Comparison of ENCODE assay signal across 22 mouse cellular contexts in genomic region chr5:89071957-89072356, GRCm38 (mm10).
DNase-seq lines count a peak whose midpoint lies in the region; ATAC-seq and TF ChIP-seq lines count a peak whose summit lies in the region.
"Had no signal": no experiment of that assay in that cellular context is flagged by ENCODE, and none has a peak within 500 bp of the region (broad histone marks: within the 10 kb centered on the region; RNA-seq: fewer than 3 reads in every experiment).

No protein-coding gene starts in this region.

- no peak for TF ChIP-seq EP300 in stomach, postnatal 0 days (optimal IDR thresholded peaks at IDR 0.05)

- H3K36me3 ChIP-seq in intestine, embryonic 15.5 days = no peaks in the 10 kb centered on the region
- no peaks in the 10 kb centered on the region for H3K36me3 ChIP-seq in intestine, postnatal 0 days (ENCODE audit: control insufficient read depth, insufficient read depth)
- H3K36me3 ChIP-seq in stomach, embryonic 14.5 days (ENCODE audit: control insufficient read depth, insufficient read depth, low read length) = no peaks in the 10 kb centered on the region
- H3K36me3 ChIP-seq in stomach, postnatal 0 days (ENCODE audit: control insufficient read depth, insufficient read depth, low read length) = no peaks in the 10 kb centered on the region
- no peaks in the 10 kb centered on the region for H3K36me3 ChIP-seq in intestine, embryonic 16.5 days (ENCODE audit: control insufficient read depth, insufficient read depth, low read length)
- no peaks in the 10 kb centered on the region for H3K36me3 ChIP-seq in stomach, embryonic 15.5 days
- H3K36me3 ChIP-seq: G1E had no signal

- H3K9me3 ChIP-seq in intestine, embryonic 15.5 days = no peaks in the 10 kb centered on the region
- no peaks in the 10 kb centered on the region for H3K9me3 ChIP-seq in intestine, postnatal 0 days (ENCODE audit: control insufficient read depth)
- no peaks in the 10 kb centered on the region for H3K9me3 ChIP-seq in stomach, embryonic 14.5 days (ENCODE audit: control insufficient read depth, low read depth, low read length)
- no peaks in the 10 kb centered on the region for H3K9me3 ChIP-seq in stomach, postnatal 0 days (ENCODE audit: control insufficient read depth, low read length)
- H3K9me3 ChIP-seq in intestine, embryonic 16.5 days (ENCODE audit: control insufficient read depth, low read length) = no peaks in the 10 kb centered on the region
- H3K9me3 ChIP-seq in stomach, embryonic 15.5 days = no peaks in the 10 kb centered on the region

- no peak overlapping the region for H3K27ac ChIP-seq in intestine, embryonic 15.5 days
- H3K27ac ChIP-seq in intestine, postnatal 0 days (ENCODE audit: low read depth, low read length) = no peak overlapping the region
- H3K27ac ChIP-seq in stomach, embryonic 14.5 days (ENCODE audit: low read length) = no peak overlapping the region
- no peak overlapping the region for H3K27ac ChIP-seq in stomach, postnatal 0 days (replicated peaks)
- H3K27ac ChIP-seq in intestine, embryonic 16.5 days (ENCODE audit: low read length) = no peak overlapping the region
- H3K27ac ChIP-seq in stomach, embryonic 15.5 days = no peak overlapping the region

- no peaks in the 10 kb centered on the region for H3K4me1 ChIP-seq in intestine, embryonic 15.5 days (replicated peaks)
- H3K4me1 ChIP-seq in intestine, postnatal 0 days (replicated peaks; ENCODE audit: control insufficient read depth, insufficient read depth, low read length) = peaks cover 3% of the 10 kb centered on the region; the same call in 1 of the 2 replicates
- no peaks in the 10 kb centered on the region for H3K4me1 ChIP-seq in stomach, embryonic 14.5 days (ENCODE audit: control insufficient read depth, insufficient read depth, low read length)
- H3K4me1 ChIP-seq in stomach, postnatal 0 days (replicated peaks; ENCODE audit: control insufficient read depth, insufficient read depth) = no peaks in the 10 kb centered on the region
- H3K4me1 ChIP-seq in intestine, embryonic 16.5 days (ENCODE audit: control insufficient read depth, insufficient read depth, low read length) = no peaks in the 10 kb centered on the region; the same call in 1 of the 2 replicates
- H3K4me1 ChIP-seq in stomach, embryonic 15.5 days = no peaks in the 10 kb centered on the region

- ATAC-seq in intestine, embryonic 15.5 days = peak; percentile 84
- no peak; the same call in 1 of the 2 replicates for ATAC-seq in intestine, postnatal 0 days
- peak; percentile 63; the same call in 1 of the 2 replicates for ATAC-seq in stomach, embryonic 14.5 days (ENCODE audit: insufficient number of reproducible peaks, insufficient read depth, low FRiP score, low read depth)
- ATAC-seq in stomach, postnatal 0 days (ENCODE audit: low FRiP score, low TSS enrichment) = no peak
- ATAC-seq in intestine, embryonic 16.5 days = peak; percentile 87
- ATAC-seq in stomach, embryonic 15.5 days (ENCODE audit: insufficient read depth, low FRiP score, low read depth) = peak; percentile 22; the same call in 1 of the 2 replicates
- ATAC-seq: activated CD4-positive, CD25-positive, alpha-beta regulatory T cell, adult 4 months; CD4-positive, CD25-positive, alpha-beta regulatory T cell, adult 4 months; Patski had no signal

- no peak overlapping the region for H3K4me2 ChIP-seq in intestine, embryonic 15.5 days (replicated peaks)
- H3K4me2 ChIP-seq in intestine, postnatal 0 days (replicated peaks; ENCODE audit: low read depth) = no peak overlapping the region
- no peak overlapping the region for H3K4me2 ChIP-seq in stomach, embryonic 14.5 days (replicated peaks; ENCODE audit: low read depth, low read length)
- no peak overlapping the region for H3K4me2 ChIP-seq in stomach, postnatal 0 days (replicated peaks; ENCODE audit: low read depth)
- H3K4me2 ChIP-seq in intestine, embryonic 16.5 days (ENCODE audit: low read depth, low read length) = no peak overlapping the region
- no peak overlapping the region for H3K4me2 ChIP-seq in stomach, embryonic 15.5 days

- H3K4me3 ChIP-seq in intestine, embryonic 15.5 days (replicated peaks) = no peak overlapping the region
- H3K4me3 ChIP-seq in intestine, postnatal 0 days (ENCODE audit: low read depth, low read length) = no peak overlapping the region
- H3K4me3 ChIP-seq in stomach, embryonic 14.5 days (ENCODE audit: low read depth, low read length) = no peak overlapping the region
- H3K4me3 ChIP-seq in stomach, postnatal 0 days (ENCODE audit: low read depth, low read length) = no peak overlapping the region
- no peak overlapping the region for H3K4me3 ChIP-seq in intestine, embryonic 16.5 days (ENCODE audit: low read length)
- H3K4me3 ChIP-seq in stomach, embryonic 15.5 days (replicated peaks) = no peak overlapping the region

- WGBS in intestine, embryonic 15.5 days = 58% methylated on average over 4 of the region's 4 CpGs
- WGBS in intestine, postnatal 0 days = 46% methylated on average over 4 of the region's 4 CpGs
- WGBS in stomach, embryonic 14.5 days = 75% methylated on average over 4 of the region's 4 CpGs
- 68% methylated on average over 4 of the region's 4 CpGs for WGBS in stomach, postnatal 0 days
- WGBS in intestine, embryonic 16.5 days = 57% methylated on average over 4 of the region's 4 CpGs
- WGBS in stomach, embryonic 15.5 days = 68% methylated on average over 4 of the region's 4 CpGs

- no peak for DNase-seq in stomach, postnatal 0 days (ENCODE audit: low spot score)
- DNase-seq in urinary bladder, postnatal 25 days (ENCODE audit: low spot score) = no peak
- no peak for DNase-seq in spleen, adult 12 weeks (ENCODE audit: low spot score)
- DNase-seq: adrenal gland, adult 2 months; adrenal gland, adult 8-10 months; adrenal gland, postnatal 10 days; adrenal gland, postnatal 14 days; adrenal gland, postnatal 25 days; adrenal gland, postnatal 36 days; B cell, adult 2 months; cerebellum, adult 11 months; cerebellum, adult 11-12 months had no signal

- no peak overlapping the region for H3K9ac ChIP-seq in intestine, embryonic 15.5 days
- no peak overlapping the region for H3K9ac ChIP-seq in intestine, postnatal 0 days (ENCODE audit: low read depth, low read length)
- no peak overlapping the region for H3K9ac ChIP-seq in stomach, embryonic 14.5 days (replicated peaks; ENCODE audit: low read depth, low read length)
- H3K9ac ChIP-seq in stomach, postnatal 0 days (ENCODE audit: low read length) = no peak overlapping the region
- no peak overlapping the region for H3K9ac ChIP-seq in intestine, embryonic 16.5 days (ENCODE audit: low read depth, low read length)
- H3K9ac ChIP-seq in stomach, embryonic 15.5 days = no peak overlapping the region

- no peaks in the 10 kb centered on the region for H3K27me3 ChIP-seq in intestine, embryonic 15.5 days (replicated peaks)
- H3K27me3 ChIP-seq in intestine, postnatal 0 days (replicated peaks; ENCODE audit: control insufficient read depth, insufficient read depth, low read length) = no peaks in the 10 kb centered on the region
- no peaks in the 10 kb centered on the region for H3K27me3 ChIP-seq in stomach, embryonic 14.5 days (ENCODE audit: control insufficient read depth, insufficient read depth, low read length)
- no peaks in the 10 kb centered on the region for H3K27me3 ChIP-seq in stomach, postnatal 0 days (ENCODE audit: control insufficient read depth, insufficient read depth, low read length)
- H3K27me3 ChIP-seq in intestine, embryonic 16.5 days (replicated peaks; ENCODE audit: control insufficient read depth, insufficient read depth, low read length) = no peaks in the 10 kb centered on the region
- H3K27me3 ChIP-seq in stomach, embryonic 15.5 days (replicated peaks) = no peaks in the 10 kb centered on the region
- H3K27me3 ChIP-seq: CH12.LX, Patski had no signal

- TF ChIP-seq CTCF in intestine, postnatal 0 days (IDR thresholded peaks at IDR 0.05; ENCODE audit: low read depth) = no peak
- no peak for TF ChIP-seq CTCF in stomach, postnatal 0 days (IDR thresholded peaks at IDR 0.05; ENCODE audit: low read depth)

Comparison
In these comparisons a context has a peak if more than half of its experiments do, and no peak if none do; other contexts are left out.
1. ATAC-seq: peak in intestine, embryonic 15.5 days (single experiment), stomach, embryonic 14.5 days (single experiment), intestine, embryonic 16.5 days (single experiment) and stomach, embryonic 15.5 days (single experiment); none in intestine, postnatal 0 days (single experiment) and stomach, postnatal 0 days (single experiment).